Mouse (Mus musculus): ENCODE data around the gene Xpnpep2. TPM values are rescaled to one million over a fixed set of nuclear protein-coding genes. Genes with fewer than 3 reads are reported as not detected.
A peak's percentile ranks its signal among the peaks of the same experiment; 100 is the strongest.

The Xpnpep2 gene
- polyA plus RNA-seq, 1 experiment from 2014 or later = 1.0 TPM

- Histone ChIP-seq H3K4me3 (no peak overlapping the region), H3K9me3 (no peaks in the 10 kb centered on the region), H3K27me3 (no peaks in the 10 kb centered on the region), H3K27ac (no peak overlapping the region), H3K9ac (no peak overlapping the region), H3K36me3 (no peaks in the 10 kb centered on the region), H3K4me2 (no peak overlapping the region), H3K4me1 (no peaks in the 10 kb centered on the region)
- WGBS = 70% methylated on average over 8 of the region's 8 CpGs
- ATAC-seq (ENCODE audit: borderline replicate concordance, extremely low read depth, low FRiP score, low TSS enrichment) = no peak
Observed at GRCm38 (mm10) chrX:48096580-48096979, 11.9 kb upstream of the Xpnpep2 start.

- Histone ChIP-seq H3K36me3 (no peaks in the 10 kb centered on the region), H3K9me3 (no peaks in the 10 kb centered on the region), H3K27me3 (no peaks in the 10 kb centered on the region), H3K27ac (no peak overlapping the region), H3K9ac (no peak overlapping the region), H3K4me1 (no peaks in the 10 kb centered on the region), H3K4me3 (no peak overlapping the region), H3K4me2 (no peak overlapping the region)
- 78% methylated on average over 9 of the region's 9 CpGs for WGBS
- no peak for ATAC-seq (ENCODE audit: borderline replicate concordance, extremely low read depth, low FRiP score, low TSS enrichment)
Observed at GRCm38 (mm10) chrX:48098470-48099129, 9.9 kb upstream of the Xpnpep2 start.

GRCm38 (mm10) chrX:48099871-48100270, 8.7 kb upstream of the Xpnpep2 start:
- Histone ChIP-seq H3K27me3 (no peaks in the 10 kb centered on the region), H3K9ac (no peak overlapping the region), H3K4me2 (no peak overlapping the region), H3K36me3 (no peaks in the 10 kb centered on the region), H3K4me3 (no peak overlapping the region), H3K27ac (no peak overlapping the region), H3K9me3 (no peaks in the 10 kb centered on the region), H3K4me1 (no peaks in the 10 kb centered on the region)
- 43% methylated on average over 1 of the region's 1 CpGs for WGBS
- ATAC-seq (ENCODE audit: borderline replicate concordance, extremely low read depth, low FRiP score, low TSS enrichment) = no peak

GRCm38 (mm10) chrX:48103256-48103655, 5.3 kb upstream of the Xpnpep2 start:
- Histone ChIP-seq H3K27me3 (no peaks in the 10 kb centered on the region), H3K4me2 (no peak overlapping the region), H3K4me1 (no peaks in the 10 kb centered on the region), H3K9ac (no peak overlapping the region), H3K4me3 (no peak overlapping the region), H3K9me3 (no peaks in the 10 kb centered on the region), H3K36me3 (no peaks in the 10 kb centered on the region), H3K27ac (no peak overlapping the region)
- WGBS = 71% methylated on average over 3 of the region's 3 CpGs
- no peak for ATAC-seq (ENCODE audit: borderline replicate concordance, extremely low read depth, low FRiP score, low TSS enrichment)

- Histone ChIP-seq H3K9ac (no peak overlapping the region), H3K36me3 (no peaks in the 10 kb centered on the region), H3K27ac (no peak overlapping the region), H3K27me3 (no peaks in the 10 kb centered on the region), H3K9me3 (no peaks in the 10 kb centered on the region), H3K4me1 (no peaks in the 10 kb centered on the region), H3K4me2 (no peak overlapping the region), H3K4me3 (no peak overlapping the region)
- no peak for ATAC-seq (ENCODE audit: borderline replicate concordance, extremely low read depth, low FRiP score, low TSS enrichment)
- 75% methylated on average over 7 of the region's 7 CpGs for WGBS
Observed at GRCm38 (mm10) chrX:48104736-48105441, 3.6 kb upstream of the Xpnpep2 start.

GRCm38 (mm10) chrX:48106226-48106625, 2.3 kb upstream of the Xpnpep2 start:
- Histone ChIP-seq H3K36me3 (no peaks in the 10 kb centered on the region), H3K4me3 (no peak overlapping the region), H3K4me2 (no peak overlapping the region), H3K27me3 (no peaks in the 10 kb centered on the region), H3K9ac (no peak overlapping the region), H3K27ac (no peak overlapping the region), H3K9me3 (no peaks in the 10 kb centered on the region), H3K4me1 (no peaks in the 10 kb centered on the region)
- no peak for ATAC-seq (ENCODE audit: borderline replicate concordance, extremely low read depth, low FRiP score, low TSS enrichment)
- 49% methylated on average over 3 of the region's 3 CpGs for WGBS

- no peaks in the 10 kb centered on the region for H3K9me3 ChIP-seq
- no peaks in the 10 kb centered on the region for H3K36me3 ChIP-seq
- no peak for ATAC-seq (ENCODE audit: borderline replicate concordance, extremely low read depth, low FRiP score, low TSS enrichment)
- WGBS = 56% methylated on average over 3 of the region's 3 CpGs
- H3K27ac ChIP-seq = 0 out of 2 replicates have a peak overlapping the region, but pooled peaks have one; percentile 59
- no peaks in the 10 kb centered on the region for H3K27me3 ChIP-seq
- H3K4me3 ChIP-seq = no peak overlapping the region
- no peak overlapping the region for H3K4me2 ChIP-seq
- H3K9ac ChIP-seq = no peak overlapping the region
- H3K4me1 ChIP-seq = no peaks in the 10 kb centered on the region
Observed at GRCm38 (mm10) chrX:48109316-48109655, 761 bp downstream of the Xpnpep2 start.

- H3K27ac ChIP-seq = no peak overlapping the region
- H3K36me3 ChIP-seq = no peaks in the 10 kb centered on the region
- no peak overlapping the region for H3K4me2 ChIP-seq
- no peaks in the 10 kb centered on the region for H3K4me1 ChIP-seq
- H3K27me3 ChIP-seq = no peaks in the 10 kb centered on the region
- no peak overlapping the region for H3K9ac ChIP-seq
- no peak overlapping the region for H3K4me3 ChIP-seq
- H3K9me3 ChIP-seq = no peaks in the 10 kb centered on the region
- ATAC-seq (ENCODE audit: borderline replicate concordance, extremely low read depth, low FRiP score, low TSS enrichment) = no peak
Observed at GRCm38 (mm10) chrX:48119294-48119693, 10.8 kb downstream of the Xpnpep2 start.

GRCm38 (mm10) chrX:48124132-48125071, 15.9 kb downstream of the Xpnpep2 start:
- no peak overlapping the region for H3K9ac ChIP-seq
- no peaks in the 10 kb centered on the region for H3K9me3 ChIP-seq
- no peak overlapping the region for H3K27ac ChIP-seq
- no peaks in the 10 kb centered on the region for H3K27me3 ChIP-seq
- H3K4me2 ChIP-seq = peak overlapping the region; percentile 44
- no peak overlapping the region for H3K4me3 ChIP-seq
- ATAC-seq (ENCODE audit: borderline replicate concordance, extremely low read depth, low FRiP score, low TSS enrichment) = peak; percentile 72; the same call in 1 of the 2 replicates
- no peaks in the 10 kb centered on the region for H3K4me1 ChIP-seq
- H3K36me3 ChIP-seq = no peaks in the 10 kb centered on the region
- 24% methylated on average over 17 of the region's 17 CpGs for WGBS

- H3K27ac ChIP-seq = no peak overlapping the region
- no peaks in the 10 kb centered on the region for H3K36me3 ChIP-seq
- WGBS = 66% methylated on average over 6 of the region's 6 CpGs
- H3K4me1 ChIP-seq = no peaks in the 10 kb centered on the region
- H3K9me3 ChIP-seq = no peaks in the 10 kb centered on the region
- no peaks in the 10 kb centered on the region for H3K27me3 ChIP-seq
- no peak overlapping the region for H3K4me2 ChIP-seq
- ATAC-seq (ENCODE audit: borderline replicate concordance, extremely low read depth, low FRiP score, low TSS enrichment) = no peak
- H3K4me3 ChIP-seq = no peak overlapping the region
- H3K9ac ChIP-seq = no peak overlapping the region
Observed at GRCm38 (mm10) chrX:48126903-48127476, 18.5 kb downstream of the Xpnpep2 start.

- H3K27me3 ChIP-seq = no peaks in the 10 kb centered on the region
- no peak overlapping the region for H3K4me2 ChIP-seq
- H3K27ac ChIP-seq = no peak overlapping the region
- no peaks in the 10 kb centered on the region for H3K9me3 ChIP-seq
- 71% methylated on average over 6 of the region's 6 CpGs for WGBS
- no peak overlapping the region for H3K9ac ChIP-seq
- H3K4me1 ChIP-seq = no peaks in the 10 kb centered on the region
- H3K36me3 ChIP-seq = no peaks in the 10 kb centered on the region
- no peak for ATAC-seq (ENCODE audit: borderline replicate concordance, extremely low read depth, low FRiP score, low TSS enrichment)
- H3K4me3 ChIP-seq = no peak overlapping the region
Observed at GRCm38 (mm10) chrX:48127502-48128218, 19.1 kb downstream of the Xpnpep2 start.

Data from lung, embryonic 15.5 days (tissue).